Mouse (Mus musculus) adrenal gland, adult 2 months (tissue): ENCODE measurements at regions not wholly inside any gene's neighbourhood (a gene's known extent, or its start where the extent isn't known, plus 50 kb on each side); places are given as distances from the start of the nearest gene placed in this dataset.

Experiments used
- DNase-seq: peaks from one replicate; pipeline ENCODE4 v3.0.0; 2021

DNA sequence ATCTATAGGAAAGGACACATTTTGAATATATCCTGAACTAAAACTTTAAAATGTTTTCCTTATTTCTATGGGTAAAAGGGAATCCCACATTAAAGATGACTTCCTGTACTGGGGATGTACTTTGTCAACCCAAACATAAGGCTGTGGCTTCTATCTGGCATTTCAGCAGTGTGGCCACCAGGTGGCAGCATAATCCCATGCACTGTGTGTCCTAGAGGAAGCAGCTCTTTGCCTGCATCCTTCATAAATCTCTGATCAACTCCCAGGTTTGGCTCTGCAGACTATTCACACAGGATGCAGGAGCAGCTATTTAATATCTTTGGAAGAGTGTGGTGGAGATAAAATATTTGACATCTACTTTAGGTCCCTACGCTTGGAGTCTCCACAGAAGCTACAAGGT, 59.1 kb downstream of the Bmp15 start:
- DNase-seq = peak; percentile 49

GRCm38 (mm10) chrX:6258523-6258922, 62.0 kb downstream of the Bmp15 start:
- peak; percentile 14 for DNase-seq

DNA sequence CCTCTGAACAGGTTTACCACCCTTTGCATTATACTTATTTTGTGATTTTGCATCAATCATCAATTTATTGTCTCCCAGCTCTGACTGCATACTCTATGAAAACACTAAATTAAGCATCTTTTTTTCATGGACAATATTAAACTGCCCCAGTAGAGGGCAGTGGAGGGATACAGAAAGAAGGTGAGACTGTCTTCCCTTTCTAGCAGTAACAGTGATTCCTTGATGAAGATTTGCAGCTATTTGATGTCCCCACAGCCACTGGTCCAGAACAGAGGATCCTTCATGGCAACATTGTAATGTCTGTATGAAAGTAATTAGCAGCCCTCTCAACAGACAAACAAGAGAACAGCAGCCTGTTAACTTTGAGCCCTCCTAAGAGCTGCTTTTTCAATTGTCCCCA, 66.5 kb downstream of the Bmp15 start:
- peak; percentile 7 for DNase-seq

GRCm38 (mm10) chrX:6252873-6253272, 67.6 kb downstream of the Bmp15 start:
- DNase-seq = no peak
